Mouse (Mus musculus): ENCODE results near the gene Qsox2. TPM values are rescaled to one million over a fixed set of nuclear protein-coding genes. Genes with fewer than 3 reads are reported as not detected.

The Qsox2 gene
- polyA plus RNA-seq, 1 experiment, result 17.2 TPM

- no peak for TF ChIP-seq POLR2A (IDR thresholded peaks at IDR 0.05; ENCODE audit: insufficient read depth, low read length)
- TF ChIP-seq CTCF (IDR thresholded peaks at IDR 0.05; ENCODE audit: low read depth, low read length), result no peak
- TF ChIP-seq EP300 (IDR thresholded peaks at IDR 0.05; ENCODE audit: insufficient read depth, low read depth, low read length), result no peak
These were observed 30.9 kb upstream of the Qsox2 start for GRCm38 (mm10) chr2:26268216-26268615.

DNA sequence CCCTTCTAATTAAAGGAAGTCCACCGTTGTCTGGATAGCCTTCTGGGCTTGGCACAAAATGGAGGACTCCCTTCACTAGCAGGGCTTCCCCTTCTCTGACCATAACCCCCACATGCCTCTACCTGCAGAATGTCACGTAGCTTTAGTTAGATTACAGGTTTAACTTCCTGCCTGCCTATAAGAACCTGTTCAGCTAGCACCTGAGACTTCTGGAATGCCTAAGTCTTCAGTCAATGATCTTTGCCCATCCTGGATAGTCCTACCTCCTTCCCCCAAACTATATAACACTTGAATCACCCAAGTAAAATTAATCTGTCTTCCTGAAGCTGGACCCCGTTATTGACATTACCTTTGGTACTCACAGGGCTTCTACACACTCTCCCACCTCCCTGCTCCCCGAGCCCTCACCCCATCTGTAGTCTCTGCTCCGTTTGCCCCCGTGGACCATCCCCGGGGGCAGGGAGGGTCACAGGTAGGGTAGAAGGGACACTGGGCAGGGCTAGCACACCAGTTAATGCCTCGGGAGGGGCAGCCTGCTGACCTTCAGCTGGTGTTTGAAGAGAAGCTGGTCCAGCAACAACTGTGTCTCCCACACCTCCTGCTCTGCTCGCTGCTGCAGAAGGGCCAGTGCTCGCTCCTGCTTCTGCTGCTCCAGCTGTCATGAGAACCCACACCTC lies 28.9 kb upstream of the Qsox2 start:
- no peak overlapping the region for H3K4me3 ChIP-seq (ENCODE audit: low read depth, low read length)
- H3K27me3 ChIP-seq (ENCODE audit: control insufficient read depth, insufficient read depth, low read length, poor library complexity, severe bottlenecking), result no peaks in the 10 kb centered on the region

More at GRCm38 (mm10) chr2:26268216-26268615, 30.9 kb upstream of the Qsox2 start:
- Histone ChIP-seq H3K4me1 (ENCODE audit: control insufficient read depth, insufficient read depth, low read length) (no peaks in the 10 kb centered on the region), H3K9ac (ENCODE audit: low read depth, poor library complexity, severe bottlenecking) (no peak overlapping the region), H3K4me3 (ENCODE audit: low read depth, low read length) (no peak overlapping the region), H3K9me3 (replicated peaks; ENCODE audit: control insufficient read depth, insufficient read depth, low read length, poor library complexity, severe bottlenecking) (no peaks in the 10 kb centered on the region), H3K36me3 (ENCODE audit: control insufficient read depth, insufficient read depth, low read length, poor library complexity, severe bottlenecking) (no peaks in the 10 kb centered on the region), H3K27ac (ENCODE audit: insufficient read depth, low read length) (no peak overlapping the region), H3K27me3 (ENCODE audit: control insufficient read depth, insufficient read depth, low read length, poor library complexity, severe bottlenecking) (no peaks in the 10 kb centered on the region)

GRCm38 (mm10) chr2:26265095-26265494 lies 27.8 kb upstream of the Qsox2 start:
- H3K9ac ChIP-seq (ENCODE audit: low read depth, poor library complexity, severe bottlenecking), result no peak overlapping the region
- H3K4me1 ChIP-seq (ENCODE audit: control insufficient read depth, insufficient read depth, low read length), result no peaks in the 10 kb centered on the region
- TF ChIP-seq POLR2A (IDR thresholded peaks at IDR 0.05; ENCODE audit: insufficient read depth, low read length) (no peak), EP300 (IDR thresholded peaks at IDR 0.05; ENCODE audit: insufficient read depth, low read depth, low read length) (no peak), CTCF (IDR thresholded peaks at IDR 0.05; ENCODE audit: low read depth, low read length) (no peak)
- no peak overlapping the region for H3K27ac ChIP-seq (ENCODE audit: insufficient read depth, low read length)
- H3K4me3 ChIP-seq (ENCODE audit: low read depth, low read length), result no peak overlapping the region
- no peaks in the 10 kb centered on the region for H3K9me3 ChIP-seq (replicated peaks; ENCODE audit: control insufficient read depth, insufficient read depth, low read length, poor library complexity, severe bottlenecking)
- H3K36me3 ChIP-seq (ENCODE audit: control insufficient read depth, insufficient read depth, low read length, poor library complexity, severe bottlenecking), result no peaks in the 10 kb centered on the region
- no peaks in the 10 kb centered on the region for H3K27me3 ChIP-seq (ENCODE audit: control insufficient read depth, insufficient read depth, low read length, poor library complexity, severe bottlenecking)

More for the DNA sequence above, 28.9 kb upstream of the Qsox2 start:
- Histone ChIP-seq H3K36me3 (ENCODE audit: control insufficient read depth, insufficient read depth, low read length, poor library complexity, severe bottlenecking) (no peaks in the 10 kb centered on the region), H3K9me3 (replicated peaks; ENCODE audit: control insufficient read depth, insufficient read depth, low read length, poor library complexity, severe bottlenecking) (no peaks in the 10 kb centered on the region), H3K27ac (ENCODE audit: insufficient read depth, low read length) (no peak overlapping the region), H3K9ac (ENCODE audit: low read depth, poor library complexity, severe bottlenecking) (no peak overlapping the region), H3K4me1 (ENCODE audit: control insufficient read depth, insufficient read depth, low read length) (no peaks in the 10 kb centered on the region)
- TF ChIP-seq POLR2A (IDR thresholded peaks at IDR 0.05; ENCODE audit: insufficient read depth, low read length) (no peak), CTCF (IDR thresholded peaks at IDR 0.05; ENCODE audit: low read depth, low read length) (no peak), EP300 (IDR thresholded peaks at IDR 0.05; ENCODE audit: insufficient read depth, low read depth, low read length) (no peak)

GRCm38 (mm10) chr2:26264646-26265045 lies 27.3 kb upstream of the Qsox2 start:
- Histone ChIP-seq H3K27ac (ENCODE audit: insufficient read depth, low read length) (no peak overlapping the region), H3K9ac (ENCODE audit: low read depth, poor library complexity, severe bottlenecking) (no peak overlapping the region), H3K27me3 (ENCODE audit: control insufficient read depth, insufficient read depth, low read length, poor library complexity, severe bottlenecking) (no peaks in the 10 kb centered on the region), H3K36me3 (ENCODE audit: control insufficient read depth, insufficient read depth, low read length, poor library complexity, severe bottlenecking) (no peaks in the 10 kb centered on the region), H3K4me3 (ENCODE audit: low read depth, low read length) (no peak overlapping the region), H3K9me3 (replicated peaks; ENCODE audit: control insufficient read depth, insufficient read depth, low read length, poor library complexity, severe bottlenecking) (no peaks in the 10 kb centered on the region), H3K4me1 (ENCODE audit: control insufficient read depth, insufficient read depth, low read length) (no peaks in the 10 kb centered on the region)
- TF ChIP-seq CTCF (IDR thresholded peaks at IDR 0.05; ENCODE audit: low read depth, low read length) (no peak), EP300 (IDR thresholded peaks at IDR 0.05; ENCODE audit: insufficient read depth, low read depth, low read length) (no peak)

GRCm38 (mm10) chr2:26257315-26258096 lies 20.2 kb upstream of the Qsox2 start:
- H3K4me3 ChIP-seq (ENCODE audit: low read depth, low read length), result no peak overlapping the region
- H3K4me1 ChIP-seq (ENCODE audit: control insufficient read depth, insufficient read depth, low read length), result no peaks in the 10 kb centered on the region
- no peaks in the 10 kb centered on the region for H3K36me3 ChIP-seq (ENCODE audit: control insufficient read depth, insufficient read depth, low read length, poor library complexity, severe bottlenecking)
- no peak overlapping the region for H3K27ac ChIP-seq (ENCODE audit: insufficient read depth, low read length)
- no peaks in the 10 kb centered on the region for H3K27me3 ChIP-seq (ENCODE audit: control insufficient read depth, insufficient read depth, low read length, poor library complexity, severe bottlenecking)
- H3K9ac ChIP-seq (ENCODE audit: low read depth, poor library complexity, severe bottlenecking), result no peak overlapping the region
- no peak for TF ChIP-seq POLR2A (IDR thresholded peaks at IDR 0.05; ENCODE audit: insufficient read depth, low read length)
- TF ChIP-seq EP300 (IDR thresholded peaks at IDR 0.05; ENCODE audit: insufficient read depth, low read depth, low read length), result no peak
- no peak for TF ChIP-seq CTCF (IDR thresholded peaks at IDR 0.05; ENCODE audit: low read depth, low read length)
- no peaks in the 10 kb centered on the region for H3K9me3 ChIP-seq (replicated peaks; ENCODE audit: control insufficient read depth, insufficient read depth, low read length, poor library complexity, severe bottlenecking)

GRCm38 (mm10) chr2:26254816-26255215 lies 17.5 kb upstream of the Qsox2 start:
- no peak for TF ChIP-seq POLR2A (IDR thresholded peaks at IDR 0.05; ENCODE audit: insufficient read depth, low read length)
- no peak for TF ChIP-seq EP300 (IDR thresholded peaks at IDR 0.05; ENCODE audit: insufficient read depth, low read depth, low read length)
- TF ChIP-seq CTCF (IDR thresholded peaks at IDR 0.05; ENCODE audit: low read depth, low read length), result no peak
- no peaks in the 10 kb centered on the region for H3K4me1 ChIP-seq (ENCODE audit: control insufficient read depth, insufficient read depth, low read length)

More at GRCm38 (mm10) chr2:26254816-26255215, 17.5 kb upstream of the Qsox2 start:
- no peaks in the 10 kb centered on the region for H3K36me3 ChIP-seq (ENCODE audit: control insufficient read depth, insufficient read depth, low read length, poor library complexity, severe bottlenecking)
- no peak overlapping the region for H3K27ac ChIP-seq (ENCODE audit: insufficient read depth, low read length)
- no peak overlapping the region for H3K9ac ChIP-seq (ENCODE audit: low read depth, poor library complexity, severe bottlenecking)
- no peaks in the 10 kb centered on the region for H3K9me3 ChIP-seq (replicated peaks; ENCODE audit: control insufficient read depth, insufficient read depth, low read length, poor library complexity, severe bottlenecking)
- H3K4me3 ChIP-seq (ENCODE audit: low read depth, low read length), result no peak overlapping the region
- H3K27me3 ChIP-seq (ENCODE audit: control insufficient read depth, insufficient read depth, low read length, poor library complexity, severe bottlenecking), result no peaks in the 10 kb centered on the region
